Mouse (Mus musculus): ENCODE measurements around the gene Ube2n. TPM values are rescaled to one million over a fixed set of nuclear protein-coding genes. Genes with fewer than 3 reads are reported as not detected.

The Ube2n gene
- polyA plus RNA-seq, 1 experiment from 2014 or later: 395 TPM

DNA sequence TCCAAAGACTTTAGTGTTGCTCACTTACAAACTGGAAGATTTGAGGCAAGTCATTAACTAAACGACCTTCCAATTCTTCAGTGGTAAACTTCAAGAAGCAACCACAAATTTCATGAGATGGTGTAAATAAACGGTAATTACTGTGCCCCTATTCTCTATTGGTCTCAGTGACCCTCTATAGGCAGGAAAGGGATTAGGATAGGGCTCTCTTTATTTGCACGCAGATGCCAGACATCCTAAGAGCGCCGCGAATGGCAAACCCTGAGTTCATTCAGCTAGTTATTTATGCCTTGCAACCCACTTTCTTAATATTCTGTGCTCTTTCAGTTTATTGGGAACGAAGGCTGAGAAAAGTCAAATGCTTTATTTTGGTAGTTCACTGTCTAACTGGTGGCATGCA lies 13.9 kb upstream of the Ube2n start:
- Histone ChIP-seq H3K4me1 (ENCODE audit: control insufficient read depth, insufficient read depth, low read depth, low read length) (peaks cover 9% of the 10 kb centered on the region), H3K4me3 (ENCODE audit: low read length) (peak overlapping the region; percentile 65), H3K27ac (ENCODE audit: low read depth, low read length) (peak overlapping the region; percentile 88), H3K9ac (ENCODE audit: low read depth, low read length) (peak overlapping the region; percentile 82), H3K4me2 (ENCODE audit: low read length) (peak overlapping the region; percentile 69), H3K36me3 (ENCODE audit: control insufficient read depth, insufficient read depth, low read length) (peaks cover 3% of the 10 kb centered on the region; the same call in 1 of the 2 replicates), H3K9me3 (ENCODE audit: control insufficient read depth, low read length) (no peaks in the 10 kb centered on the region), H3K27me3 (replicated peaks; ENCODE audit: control insufficient read depth, insufficient read depth, low read length) (no peaks in the 10 kb centered on the region)
- peak; percentile 43; the same call in 1 of the 2 replicates for ATAC-seq
- 3% methylated on average over 7 of the region's 7 CpGs for WGBS

DNA sequence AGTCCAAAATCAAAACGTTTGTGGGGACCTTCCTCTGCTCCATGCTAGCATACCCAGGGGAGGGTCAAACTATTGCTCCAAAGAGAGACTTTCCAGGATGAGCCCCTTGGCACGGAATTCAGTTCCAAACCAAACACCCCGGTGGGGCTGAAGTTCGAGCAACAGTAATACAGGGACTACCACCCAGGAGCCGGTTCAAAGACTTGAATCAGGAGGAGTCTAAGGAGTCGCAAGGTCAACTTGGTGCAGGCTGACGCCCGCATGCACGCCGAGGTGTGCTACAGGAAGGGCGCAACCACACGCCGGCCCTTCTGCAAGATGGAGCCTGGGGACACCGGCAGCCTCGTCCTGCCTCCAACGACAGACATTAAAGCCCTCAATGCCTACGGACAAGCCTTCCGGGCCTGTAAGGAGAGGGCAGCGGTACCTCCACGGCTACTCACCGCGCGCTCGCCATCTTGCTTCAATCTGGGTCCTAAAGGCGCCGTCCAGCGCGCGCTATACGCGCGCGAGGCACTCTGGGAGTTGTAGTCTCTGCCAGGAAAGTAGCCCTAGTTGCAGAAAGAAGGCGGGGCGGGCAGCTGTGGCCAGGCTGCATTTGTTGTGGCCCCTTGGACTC lies 13.4 kb upstream of the Ube2n start, which contains the start of gene Mrpl42:
Gene Mrpl42 (minus strand): TSS at position 478 of the 619 bp plus-strand sequence.
- no peaks in the 10 kb centered on the region for H3K27me3 ChIP-seq (replicated peaks; ENCODE audit: control insufficient read depth, insufficient read depth, low read length)
- peak within 1 kb of the TSS; percentile 69 for H3K4me2 ChIP-seq (ENCODE audit: low read length)
- H3K4me3 ChIP-seq (ENCODE audit: low read length): peak within 1 kb of the TSS; percentile 65
- peaks cover 9% of the 10 kb centered on the region for H3K4me1 ChIP-seq (ENCODE audit: control insufficient read depth, insufficient read depth, low read depth, low read length)
- peak within 1 kb of the TSS; percentile 88 for H3K27ac ChIP-seq (ENCODE audit: low read depth, low read length)
- WGBS: under 1% methylated on average over 35 of the region's 35 CpGs
- peak within 1 kb of the TSS; percentile 82 for H3K9ac ChIP-seq (ENCODE audit: low read depth, low read length)
- H3K36me3 ChIP-seq (ENCODE audit: control insufficient read depth, insufficient read depth, low read length): peaks cover 3% of the 10 kb centered on the region; the same call in 1 of the 2 replicates
- no peaks in the 10 kb centered on the region for H3K9me3 ChIP-seq (ENCODE audit: control insufficient read depth, low read length)
- peak; percentile 97 for ATAC-seq

DNA sequence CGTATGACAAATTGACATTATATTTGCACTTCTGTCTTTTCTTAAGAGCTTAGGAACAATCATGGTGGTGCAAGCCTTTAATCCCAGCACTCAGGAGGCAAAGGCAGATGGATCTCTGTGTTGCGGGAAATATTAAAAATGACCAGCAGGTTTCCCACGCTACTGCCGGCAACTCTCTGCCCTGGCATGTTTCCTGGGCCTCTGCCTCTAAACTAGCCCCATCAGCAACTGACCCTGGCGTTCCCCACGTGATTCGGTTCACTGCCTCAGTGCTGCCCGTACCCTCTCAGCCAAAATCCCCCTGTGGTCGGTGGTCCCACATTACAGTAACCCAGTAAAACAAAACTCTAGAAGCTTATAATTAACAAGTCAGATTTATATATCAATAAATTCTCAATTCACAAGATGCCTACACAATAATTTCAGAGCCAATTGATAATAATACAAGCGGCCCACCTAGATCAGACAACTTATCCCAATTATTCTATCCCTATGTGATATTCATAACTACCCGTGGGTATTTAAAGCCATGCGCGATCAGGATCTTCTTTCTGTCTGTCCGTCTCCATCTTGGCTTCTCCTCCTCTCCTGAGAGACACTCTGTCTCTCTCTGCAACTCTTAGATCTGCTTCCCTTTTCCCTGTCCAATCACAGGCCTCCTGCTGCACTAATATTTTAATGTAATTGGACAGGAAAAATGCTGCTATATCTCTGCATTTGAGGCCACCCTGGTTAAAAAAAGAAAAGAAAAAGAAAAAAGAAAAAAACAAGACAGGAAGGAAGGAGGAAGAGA lies 11.3 kb upstream of the Ube2n start:
- Histone ChIP-seq H3K4me2 (ENCODE audit: low read length) (no peak overlapping the region), H3K4me1 (ENCODE audit: control insufficient read depth, insufficient read depth, low read depth, low read length) (peaks cover 9% of the 10 kb centered on the region), H3K27ac (ENCODE audit: low read depth, low read length) (no peak overlapping the region), H3K9me3 (ENCODE audit: control insufficient read depth, low read length) (no peaks in the 10 kb centered on the region), H3K27me3 (replicated peaks; ENCODE audit: control insufficient read depth, insufficient read depth, low read length) (no peaks in the 10 kb centered on the region), H3K9ac (ENCODE audit: low read depth, low read length) (no peak overlapping the region), H3K4me3 (ENCODE audit: low read length) (no peak overlapping the region), H3K36me3 (ENCODE audit: control insufficient read depth, insufficient read depth, low read length) (no peaks in the 10 kb centered on the region)
- WGBS: 81% methylated on average over 14 of the region's 14 CpGs
- no peak for ATAC-seq

DNA sequence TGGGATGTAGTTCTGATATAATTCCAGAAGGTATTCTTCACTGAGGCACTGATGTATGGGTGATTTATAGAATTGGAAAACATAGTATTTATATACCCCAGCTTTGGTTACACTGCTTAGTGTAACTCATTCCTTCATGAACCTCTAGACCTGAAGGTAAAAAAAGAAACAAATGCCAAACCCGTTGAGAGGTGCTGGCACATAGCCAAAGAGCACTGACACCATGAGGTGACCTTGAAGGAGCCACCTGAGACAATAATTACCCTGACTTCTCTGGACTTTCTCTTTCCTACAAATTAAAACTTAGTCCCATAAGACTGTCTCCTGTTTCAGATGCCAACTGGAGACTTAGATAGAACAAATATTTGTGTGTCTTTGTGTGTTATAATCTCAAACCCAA lies 10.6 kb upstream of the Ube2n start:
- no peak for ATAC-seq
- Histone ChIP-seq H3K9me3 (ENCODE audit: control insufficient read depth, low read length) (no peaks in the 10 kb centered on the region), H3K27ac (ENCODE audit: low read depth, low read length) (no peak overlapping the region), H3K27me3 (replicated peaks; ENCODE audit: control insufficient read depth, insufficient read depth, low read length) (no peaks in the 10 kb centered on the region), H3K9ac (ENCODE audit: low read depth, low read length) (no peak overlapping the region), H3K36me3 (ENCODE audit: control insufficient read depth, insufficient read depth, low read length) (no peaks in the 10 kb centered on the region), H3K4me2 (ENCODE audit: low read length) (no peak overlapping the region), H3K4me1 (ENCODE audit: control insufficient read depth, insufficient read depth, low read depth, low read length) (peaks cover 9% of the 10 kb centered on the region), H3K4me3 (ENCODE audit: low read length) (no peak overlapping the region)
- 56% methylated on average over 1 of the region's 1 CpGs for WGBS

DNA sequence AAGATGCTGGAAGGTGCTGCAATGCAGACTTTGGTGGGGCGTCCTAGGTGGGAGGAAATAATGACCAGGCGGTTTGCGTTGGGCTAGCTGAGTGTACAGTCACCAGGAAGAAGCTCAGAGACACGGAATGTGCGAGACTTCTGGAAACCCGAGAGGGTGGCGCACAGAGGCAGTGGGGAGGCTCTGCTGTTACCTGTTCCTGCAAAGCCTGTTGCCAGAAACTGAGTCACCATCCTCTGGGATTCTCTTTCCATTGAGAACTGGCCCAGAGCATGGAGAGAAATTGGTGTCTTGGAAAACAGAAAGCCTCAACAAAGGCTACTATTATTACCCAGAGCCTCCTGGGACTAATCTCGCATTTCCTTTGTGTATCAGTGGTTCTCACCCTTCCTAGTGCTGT lies 6.8 kb upstream of the Ube2n start:
- H3K36me3 ChIP-seq (ENCODE audit: control insufficient read depth, insufficient read depth, low read length): no peaks in the 10 kb centered on the region

DNA sequence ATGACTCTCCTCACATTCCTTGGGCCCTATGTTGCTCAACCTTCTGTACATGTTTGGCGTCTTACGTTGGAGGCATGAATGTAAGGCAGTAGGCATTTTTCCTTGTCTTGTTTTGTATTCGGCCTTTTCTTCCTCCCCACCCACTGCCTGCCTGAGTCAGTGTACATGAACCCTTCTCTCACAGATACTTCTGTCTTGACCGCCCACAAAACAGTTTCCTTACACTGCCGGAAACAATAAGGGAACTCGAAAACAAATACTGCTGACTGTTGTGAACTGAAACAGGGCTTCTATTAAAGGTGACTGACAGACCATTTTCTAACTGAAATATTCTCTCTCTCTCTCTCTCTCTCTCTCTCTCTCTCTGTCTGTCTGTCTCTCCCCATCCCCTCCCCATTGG lies 6.2 kb upstream of the Ube2n start:
- 69% methylated on average over 6 of the region's 6 CpGs for whole genome bisulfite sequencing
- ATAC-seq: no peak
- no peaks in the 10 kb centered on the region for H3K36me3 ChIP-seq (ENCODE audit: control insufficient read depth, insufficient read depth, low read length)
- no peaks in the 10 kb centered on the region for H3K4me1 ChIP-seq (ENCODE audit: control insufficient read depth, insufficient read depth, low read depth, low read length)
- H3K4me2 ChIP-seq (ENCODE audit: low read length): no peak overlapping the region
- no peak overlapping the region for H3K4me3 ChIP-seq (ENCODE audit: low read length)
- H3K27ac ChIP-seq (ENCODE audit: low read depth, low read length): no peak overlapping the region
- no peaks in the 10 kb centered on the region for H3K27me3 ChIP-seq (replicated peaks; ENCODE audit: control insufficient read depth, insufficient read depth, low read length)
- no peaks in the 10 kb centered on the region for H3K9me3 ChIP-seq (ENCODE audit: control insufficient read depth, low read length)
- H3K9ac ChIP-seq (ENCODE audit: low read depth, low read length): no peak overlapping the region

More for the DNA sequence above, 6.8 kb upstream of the Ube2n start:
- no peak overlapping the region for H3K27ac ChIP-seq (ENCODE audit: low read depth, low read length)
- no peak overlapping the region for H3K9ac ChIP-seq (ENCODE audit: low read depth, low read length)
- no peaks in the 10 kb centered on the region for H3K9me3 ChIP-seq (ENCODE audit: control insufficient read depth, low read length)
- H3K4me1 ChIP-seq (ENCODE audit: control insufficient read depth, insufficient read depth, low read depth, low read length): no peaks in the 10 kb centered on the region
- H3K4me2 ChIP-seq (ENCODE audit: low read length): no peak overlapping the region
- WGBS: 95% methylated on average over 8 of the region's 8 CpGs
- ATAC-seq: no peak
- no peak overlapping the region for H3K4me3 ChIP-seq (ENCODE audit: low read length)
- no peaks in the 10 kb centered on the region for H3K27me3 ChIP-seq (replicated peaks; ENCODE audit: control insufficient read depth, insufficient read depth, low read length)

DNA sequence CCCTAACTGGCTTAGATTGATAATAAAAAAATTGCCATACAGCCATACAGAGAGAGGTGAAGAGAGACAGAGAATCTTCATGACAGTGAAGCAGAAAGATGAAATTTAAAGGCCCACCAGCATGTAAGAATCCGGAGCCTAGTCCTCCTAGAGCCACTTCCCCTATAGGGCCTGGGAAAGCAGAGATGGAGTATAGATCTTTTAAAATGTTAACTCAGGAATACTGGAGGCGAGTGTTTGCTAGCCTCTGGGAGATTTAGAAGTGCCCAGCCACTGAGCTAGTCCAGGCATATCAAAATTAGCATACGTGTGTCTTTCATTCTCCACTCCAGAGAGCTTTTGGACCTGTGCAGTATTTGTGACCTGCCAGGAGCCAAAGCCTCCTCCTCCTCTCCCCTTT lies 5.7 kb upstream of the Ube2n start:
- no peak overlapping the region for H3K9ac ChIP-seq (ENCODE audit: low read depth, low read length)
- no peak for ATAC-seq
- no peak overlapping the region for H3K4me2 ChIP-seq (ENCODE audit: low read length)
- H3K4me1 ChIP-seq (ENCODE audit: control insufficient read depth, insufficient read depth, low read depth, low read length): peaks cover 2% of the 10 kb centered on the region; the same call in 1 of the 2 replicates
- H3K4me3 ChIP-seq (ENCODE audit: low read length): no peak overlapping the region
- H3K27me3 ChIP-seq (replicated peaks; ENCODE audit: control insufficient read depth, insufficient read depth, low read length): no peaks in the 10 kb centered on the region
- 73% methylated on average over 3 of the region's 3 CpGs for WGBS
- no peaks in the 10 kb centered on the region for H3K9me3 ChIP-seq (ENCODE audit: control insufficient read depth, low read length)
- no peak overlapping the region for H3K27ac ChIP-seq (ENCODE audit: low read depth, low read length)
- H3K36me3 ChIP-seq (ENCODE audit: control insufficient read depth, insufficient read depth, low read length): no peaks in the 10 kb centered on the region

DNA sequence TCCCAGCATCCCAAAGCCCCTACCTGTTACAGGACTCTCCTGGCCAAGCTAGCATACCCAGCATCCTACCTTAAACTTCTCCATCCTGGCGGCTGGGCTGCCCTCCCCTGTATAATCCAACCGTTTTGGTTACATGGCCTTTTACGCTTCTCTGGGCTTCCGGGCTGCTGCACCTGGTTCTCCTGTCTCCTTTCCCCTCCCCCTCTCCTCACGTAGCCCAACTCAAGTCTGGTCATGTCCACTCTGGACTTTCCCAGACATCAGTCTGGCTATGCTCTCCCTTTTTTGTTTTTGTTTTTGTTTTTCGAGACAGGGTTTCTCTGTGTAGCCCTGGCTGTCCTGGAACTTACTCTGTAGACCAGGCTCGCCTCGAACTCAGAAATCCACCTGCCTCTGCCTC lies 2.3 kb upstream of the Ube2n start:
- Histone ChIP-seq H3K27me3 (replicated peaks; ENCODE audit: control insufficient read depth, insufficient read depth, low read length) (no peaks in the 10 kb centered on the region), H3K4me3 (ENCODE audit: low read length) (no peak overlapping the region), H3K9ac (ENCODE audit: low read depth, low read length) (no peak overlapping the region), H3K27ac (ENCODE audit: low read depth, low read length) (no peak overlapping the region), H3K9me3 (ENCODE audit: control insufficient read depth, low read length) (no peaks in the 10 kb centered on the region), H3K4me2 (ENCODE audit: low read length) (no peak overlapping the region), H3K36me3 (ENCODE audit: control insufficient read depth, insufficient read depth, low read length) (no peaks in the 10 kb centered on the region), H3K4me1 (ENCODE audit: control insufficient read depth, insufficient read depth, low read depth, low read length) (peaks cover 12% of the 10 kb centered on the region)
- 93% methylated on average over 8 of the region's 8 CpGs for WGBS
- no peak for ATAC-seq

DNA sequence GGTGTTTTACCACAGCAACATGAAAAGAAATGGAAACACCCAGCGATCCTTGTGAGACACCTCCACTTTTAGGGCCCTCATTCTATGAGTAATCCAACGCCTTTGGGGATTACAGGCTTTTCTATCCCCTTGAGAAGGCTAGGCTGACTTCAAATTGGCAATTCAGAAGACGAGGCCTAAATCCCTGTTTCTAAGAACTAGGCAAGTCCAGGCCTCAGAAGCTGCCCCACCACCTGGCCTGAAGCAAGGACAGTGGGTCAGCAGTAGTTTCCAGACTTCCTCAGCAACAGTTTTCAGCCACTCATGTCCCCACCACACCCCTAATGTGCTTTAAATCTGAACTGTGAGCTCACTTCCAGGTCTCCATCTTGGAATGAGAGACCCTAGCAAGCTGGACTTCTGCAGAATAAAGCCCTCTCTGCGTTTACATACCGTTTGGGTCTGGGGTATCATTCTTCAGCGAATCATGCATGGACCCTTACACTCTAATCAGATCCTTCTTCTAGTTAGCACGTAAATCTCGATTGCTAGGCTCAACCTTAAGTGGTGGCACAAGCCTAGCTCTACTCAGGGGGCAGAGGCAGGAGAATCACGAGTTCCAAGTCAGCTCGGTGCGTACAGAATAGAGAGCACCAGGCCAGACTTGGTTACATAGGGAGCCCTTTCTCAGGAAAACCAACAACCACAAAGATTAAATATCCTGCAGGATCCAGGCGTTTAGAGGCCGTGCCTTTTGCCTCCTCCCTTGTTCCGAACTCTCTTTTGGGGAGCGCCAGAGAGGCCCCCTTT lies 983 bp upstream of the Ube2n start:
- Histone ChIP-seq H3K4me2 (ENCODE audit: low read length) (peak overlapping the region; percentile 68), H3K27me3 (replicated peaks; ENCODE audit: control insufficient read depth, insufficient read depth, low read length) (no peaks in the 10 kb centered on the region), H3K9ac (ENCODE audit: low read depth, low read length) (peak overlapping the region; percentile 83), H3K36me3 (ENCODE audit: control insufficient read depth, insufficient read depth, low read length) (no peaks in the 10 kb centered on the region), H3K4me3 (ENCODE audit: low read length) (peak overlapping the region; percentile 71), H3K9me3 (ENCODE audit: control insufficient read depth, low read length) (no peaks in the 10 kb centered on the region), H3K4me1 (ENCODE audit: control insufficient read depth, insufficient read depth, low read depth, low read length) (peaks cover 13% of the 10 kb centered on the region), H3K27ac (ENCODE audit: low read depth, low read length) (peak overlapping the region; percentile 98)
- WGBS: 32% methylated on average over 15 of the region's 15 CpGs
- ATAC-seq: peak; percentile 10

Data from hindbrain, embryonic 16.5 days (tissue).